Mouse (Mus musculus) frontal cortex, adult (tissue): ENCODE data around the gene Zfp609.

Experiments
- ATAC-seq: cut with Nextera tagmentation; 2 replicates; pipeline ENCODE4 v1.9.2; 2017; ENCODE audit warnings: mild to moderate bottlenecking, moderate library complexity, mixed read lengths; ENCODE audit not compliant: low TSS enrichment

The Zfp609 gene

GRCm38 (mm10) chr9:65759992-65760391, 67.4 kb downstream of the Zfp609 start:
- ATAC-seq = no peak

- ATAC-seq = peak; percentile 68; the same call in 1 of the 2 replicates
These were observed 68.1 kb downstream of the Zfp609 start for GRCm38 (mm10) chr9:65759256-65759655.

- ATAC-seq = no peak
These were observed 69.5 kb downstream of the Zfp609 start for GRCm38 (mm10) chr9:65757826-65758225.

GRCm38 (mm10) chr9:65755673-65756375, 71.5 kb downstream of the Zfp609 start:
- no peak for ATAC-seq

- no peak for ATAC-seq
These were observed 72.2 kb downstream of the Zfp609 start for GRCm38 (mm10) chr9:65755164-65755563.

GRCm38 (mm10) chr9:65752632-65753031, 74.7 kb downstream of the Zfp609 start:
- ATAC-seq = no peak

GRCm38 (mm10) chr9:65751906-65752305, 75.5 kb downstream of the Zfp609 start:
- ATAC-seq = no peak

GRCm38 (mm10) chr9:65748102-65748501, 79.3 kb downstream of the Zfp609 start:
- no peak for ATAC-seq

- ATAC-seq = no peak
These were observed 80.9 kb downstream of the Zfp609 start for GRCm38 (mm10) chr9:65746479-65746878.

- no peak for ATAC-seq
These were observed 81.9 kb downstream of the Zfp609 start for GRCm38 (mm10) chr9:65745456-65745855.

GRCm38 (mm10) chr9:65744171-65745082, 82.9 kb downstream of the Zfp609 start:
- peak; percentile 85 for ATAC-seq

GRCm38 (mm10) chr9:65743809-65744170, 83.6 kb downstream of the Zfp609 start:
- no peak for ATAC-seq

- ATAC-seq = no peak
These were observed 84.0 kb downstream of the Zfp609 start for GRCm38 (mm10) chr9:65743322-65743721.

- no peak for ATAC-seq
These were observed 84.6 kb downstream of the Zfp609 start for GRCm38 (mm10) chr9:65742777-65743176.

GRCm38 (mm10) chr9:65741066-65741852, 86.1 kb downstream of the Zfp609 start:
- ATAC-seq = no peak

GRCm38 (mm10) chr9:65734931-65735330, 92.4 kb downstream of the Zfp609 start:
- no peak for ATAC-seq

GRCm38 (mm10) chr9:65728588-65728987, 98.8 kb downstream of the Zfp609 start:
- no peak for ATAC-seq

GRCm38 (mm10) chr9:65727491-65727890, 99.9 kb downstream of the Zfp609 start:
- peak; percentile 34; the same call in 1 of the 2 replicates for ATAC-seq

- no peak for ATAC-seq
These were observed 100.9 kb downstream of the Zfp609 start for GRCm38 (mm10) chr9:65726431-65726830.

GRCm38 (mm10) chr9:65725291-65725622, 102.1 kb downstream of the Zfp609 start:
- peak; percentile 68 for ATAC-seq

- peak; percentile 29 for ATAC-seq
These were observed 102.7 kb downstream of the Zfp609 start for GRCm38 (mm10) chr9:65724471-65725290.
